Mouse (Mus musculus) lung, embryonic 14.5 days (tissue): ENCODE data around the gene Camta1. TPM values are rescaled to one million over a fixed set of nuclear protein-coding genes. Genes with fewer than 3 reads are reported as not detected.

Experiments used
- ATAC-seq: fragments of 200-750 bp; cut with Nextera tagmentation; 2 replicates; pipeline ENCODE4 v1.8.0; 2017; ENCODE audit warnings: mild to moderate bottlenecking, moderate TSS enrichment, moderate library complexity; ENCODE audit not compliant: insufficient read depth
- DNase-seq: peaks from one replicate; pipeline ENCODE4 v3.0.0-alpha.2; 2015
- H3K27ac ChIP-seq: fragments of 300-500 bp; sonication (generic); 2 replicates; pipeline ENCODE4 v1.5.1; 2014; ENCODE audit warnings: low read depth, mild to moderate bottlenecking, moderate library complexity
- H3K27me3 ChIP-seq: fragments of 300-500 bp; sonication (generic); 2 replicates; pipeline ENCODE4 v1.6.1; 2014; ENCODE audit warnings: low read length, control low read depth; ENCODE audit not compliant: insufficient read depth
- H3K36me3 ChIP-seq: fragments of 300-500 bp; sonication (generic); 2 replicates; pipeline ENCODE4 v1.6.1; 2014; ENCODE audit warnings: control low read depth; ENCODE audit not compliant: insufficient read depth
- H3K4me1 ChIP-seq: fragments of 300-500 bp; sonication (generic); 2 replicates; pipeline ENCODE4 v1.6.1; 2014; ENCODE audit warnings: antibody characterized with exemption, control low read depth; ENCODE audit not compliant: insufficient read depth
- H3K4me2 ChIP-seq: fragments of 300-500 bp; sonication (generic); 2 replicates; pipeline ENCODE4 v1.6.1; 2014; ENCODE audit warnings: mild to moderate bottlenecking
- H3K4me3 ChIP-seq: fragments of 300-500 bp; sonication (generic); 2 replicates; pipeline ENCODE4 v1.5.1; 2014; ENCODE audit warnings: low read depth, low read length
- H3K9ac ChIP-seq: fragments of 300-500 bp; sonication (generic); 2 replicates; pipeline ENCODE4 v1.6.1; 2014
- H3K9me3 ChIP-seq: fragments of 300-500 bp; sonication (generic); 2 replicates; pipeline ENCODE4 v1.6.1; 2016; ENCODE audit warnings: low read depth, low read length, control low read depth
- CTCF ChIP-seq: IDR thresholded peaks from 2 replicates; pipeline ENCODE4 v1.5.1; 2016; ENCODE audit warnings: antibody characterized with exemption, low read depth
- WGBS: fragments of 180-500 bp; shearing (Covaris S2); extraction: QIAGEN DNeasy Blood & Tissue Kit; methylation state at CpG from one replicate; pipeline ENCODE4 v1.1.7; 2014; 5-methylcytosine and 5-hydroxymethylcytosine counted together
- polyA plus RNA-seq: library from polyadenylated mRNA; unstranded; fragments of >200 nt; fragmentation: Nextera tagmentation; extraction: Ambion mirVana; gene quantifications from 2 replicates; pipeline ENCODE4 v1.2.1, GENCODE M21; 2014

Camta1 gene
- polyA plus RNA-seq, 1 experiment from 2014 or later, result 87.5 TPM

- WGBS, result 75% methylated on average over 11 of the region's 12 CpGs
- no peak for ATAC-seq
- H3K9ac ChIP-seq, result no peak overlapping the region
Observed at GRCm38 (mm10) chr4:151739348-151739956, 122.2 kb downstream of the Camta1 start.

GRCm38 (mm10) chr4:151738875-151739274, 122.8 kb downstream of the Camta1 start:
- 55% methylated on average over 11 of the region's 11 CpGs for WGBS
- no peak overlapping the region for H3K27ac ChIP-seq
- DNase-seq, result peak; percentile 41
- no peaks in the 10 kb centered on the region for H3K27me3 ChIP-seq
- TF ChIP-seq CTCF, result no peak
- no peaks in the 10 kb centered on the region for H3K9me3 ChIP-seq
- ATAC-seq, result no peak
- H3K4me2 ChIP-seq, result no peak overlapping the region
- peaks cover 10% of the 10 kb centered on the region for H3K4me1 ChIP-seq
- no peak overlapping the region for H3K9ac ChIP-seq
- H3K4me3 ChIP-seq, result no peak overlapping the region
- no peaks in the 10 kb centered on the region for H3K36me3 ChIP-seq

More at GRCm38 (mm10) chr4:151739348-151739956, 122.2 kb downstream of the Camta1 start:
- no peak for DNase-seq
- Histone ChIP-seq H3K27me3 (no peaks in the 10 kb centered on the region), H3K9me3 (no peaks in the 10 kb centered on the region), H3K27ac (no peak overlapping the region), H3K36me3 (no peaks in the 10 kb centered on the region), H3K4me3 (no peak overlapping the region), H3K4me1 (peaks cover 10% of the 10 kb centered on the region), H3K4me2 (no peak overlapping the region)
- TF ChIP-seq CTCF, result no peak

- Histone ChIP-seq H3K27me3 (no peaks in the 10 kb centered on the region), H3K27ac (no peak overlapping the region), H3K9me3 (no peaks in the 10 kb centered on the region), H3K36me3 (no peaks in the 10 kb centered on the region), H3K4me3 (no peak overlapping the region), H3K4me1 (peaks cover 10% of the 10 kb centered on the region), H3K4me2 (no peak overlapping the region), H3K9ac (no peak overlapping the region)
- DNase-seq (peak; percentile 55), ATAC-seq (no peak)
- no peak for TF ChIP-seq CTCF
- WGBS, result 58% methylated on average over 5 of the region's 5 CpGs
Observed at GRCm38 (mm10) chr4:151738280-151738679, 123.4 kb downstream of the Camta1 start.

GRCm38 (mm10) chr4:151732668-151733067, 129.0 kb downstream of the Camta1 start:
- Histone ChIP-seq H3K4me2 (no peak overlapping the region), H3K36me3 (no peaks in the 10 kb centered on the region), H3K9me3 (no peaks in the 10 kb centered on the region), H3K9ac (no peak overlapping the region), H3K4me1 (no peaks in the 10 kb centered on the region), H3K27ac (no peak overlapping the region), H3K4me3 (no peak overlapping the region), H3K27me3 (no peaks in the 10 kb centered on the region)
- DNase-seq (no peak), ATAC-seq (no peak)
- WGBS, result 52% methylated on average over 10 of the region's 10 CpGs
- no peak for TF ChIP-seq CTCF

- no peak overlapping the region for H3K4me3 ChIP-seq
- TF ChIP-seq CTCF, result no peak
- no peaks in the 10 kb centered on the region for H3K36me3 ChIP-seq
- WGBS, result 55% methylated on average over 4 of the region's 4 CpGs
- no peak overlapping the region for H3K27ac ChIP-seq
- H3K27me3 ChIP-seq, result no peaks in the 10 kb centered on the region
- H3K4me2 ChIP-seq, result no peak overlapping the region
- H3K4me1 ChIP-seq, result no peaks in the 10 kb centered on the region
- no peak overlapping the region for H3K9ac ChIP-seq
- DNase-seq (no peak), ATAC-seq (peak; percentile 52)
- H3K9me3 ChIP-seq, result no peaks in the 10 kb centered on the region
Observed at GRCm38 (mm10) chr4:151730037-151730759, 131.5 kb downstream of the Camta1 start.

- Histone ChIP-seq H3K4me1 (no peaks in the 10 kb centered on the region), H3K9ac (no peak overlapping the region), H3K4me2 (no peak overlapping the region), H3K27ac (no peak overlapping the region), H3K27me3 (no peaks in the 10 kb centered on the region), H3K4me3 (no peak overlapping the region), H3K9me3 (no peaks in the 10 kb centered on the region), H3K36me3 (no peaks in the 10 kb centered on the region)
- peak; percentile 74 for DNase-seq
- 39% methylated on average over 4 of the region's 4 CpGs for WGBS
- no peak for TF ChIP-seq CTCF
- peak; percentile 68; the same call in 1 of the 2 replicates for ATAC-seq
Observed at GRCm38 (mm10) chr4:151729116-151729515, 132.6 kb downstream of the Camta1 start.

- Histone ChIP-seq H3K4me1 (no peaks in the 10 kb centered on the region), H3K27me3 (no peaks in the 10 kb centered on the region), H3K27ac (no peak overlapping the region), H3K4me3 (no peak overlapping the region), H3K4me2 (no peak overlapping the region), H3K9me3 (no peaks in the 10 kb centered on the region), H3K9ac (no peak overlapping the region), H3K36me3 (no peaks in the 10 kb centered on the region)
- no peak for ATAC-seq
- WGBS, result 52% methylated on average over 11 of the region's 11 CpGs
- DNase-seq, result peak; percentile 60
- no peak for TF ChIP-seq CTCF
Observed at GRCm38 (mm10) chr4:151728391-151729065, 133.1 kb downstream of the Camta1 start.
